Mouse (Mus musculus) c-Kit-positive CD71-positive TER-119-negative erythroid progenitor cells, embryonic 14.5 days (primary cell): Measurements from ENCODE around the gene Tmem56.

Experiments used
- DNase-seq: peaks from one replicate; pipeline ENCODE4 v3.0.0-alpha.2; 2013; ENCODE audit warnings: low read depth

Gene Tmem56

GRCm38 (mm10) chr3:121277557-121277956, 5.3 kb downstream of the Tmem56 start:
- no peak for DNase-seq

DNA sequence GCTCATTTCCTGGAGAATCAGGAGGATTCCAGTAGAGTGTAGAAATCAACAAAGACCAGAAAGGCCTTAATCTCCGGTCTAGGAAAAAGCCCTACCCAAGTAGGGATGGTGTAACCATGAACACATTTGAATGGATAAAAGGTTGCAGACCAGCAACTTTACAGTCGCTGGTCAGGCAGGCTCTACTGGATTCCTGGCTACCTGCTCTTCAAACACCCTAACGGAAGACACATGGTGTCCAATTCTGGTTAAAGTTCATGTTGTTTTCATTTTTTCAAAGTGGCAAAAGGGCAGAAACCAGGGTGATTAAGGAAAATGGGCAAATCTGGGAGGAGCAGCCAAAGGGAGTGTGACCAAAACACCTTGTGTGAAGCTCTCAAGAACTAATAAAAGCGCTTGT, 5.9 kb downstream of the Tmem56 start:
- no peak for DNase-seq

DNA sequence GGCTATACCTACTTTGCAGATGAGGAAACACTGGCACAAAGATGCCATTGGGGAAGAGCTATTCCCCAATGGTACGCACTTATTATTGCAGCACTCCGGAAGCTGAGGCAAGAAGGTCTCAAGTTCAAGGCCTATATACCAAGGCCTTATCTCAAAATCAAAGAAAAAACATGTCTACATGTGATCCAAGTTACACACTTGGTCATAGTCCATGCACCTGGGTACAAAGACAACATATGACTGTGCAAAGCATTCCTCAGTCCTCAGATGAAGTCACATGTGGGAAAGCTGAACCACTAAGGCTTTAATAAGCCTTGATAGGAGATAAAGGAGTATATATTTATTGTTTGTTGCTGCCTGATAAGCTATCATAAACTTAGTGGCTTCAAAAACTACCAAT, 8.9 kb downstream of the Tmem56 start:
- DNase-seq: no peak

- no peak for DNase-seq
Observed at GRCm38 (mm10) chr3:121272577-121272976, 10.3 kb downstream of the Tmem56 start.

- no peak for DNase-seq
Observed at GRCm38 (mm10) chr3:121267283-121267682, 15.6 kb downstream of the Tmem56 start.

DNA sequence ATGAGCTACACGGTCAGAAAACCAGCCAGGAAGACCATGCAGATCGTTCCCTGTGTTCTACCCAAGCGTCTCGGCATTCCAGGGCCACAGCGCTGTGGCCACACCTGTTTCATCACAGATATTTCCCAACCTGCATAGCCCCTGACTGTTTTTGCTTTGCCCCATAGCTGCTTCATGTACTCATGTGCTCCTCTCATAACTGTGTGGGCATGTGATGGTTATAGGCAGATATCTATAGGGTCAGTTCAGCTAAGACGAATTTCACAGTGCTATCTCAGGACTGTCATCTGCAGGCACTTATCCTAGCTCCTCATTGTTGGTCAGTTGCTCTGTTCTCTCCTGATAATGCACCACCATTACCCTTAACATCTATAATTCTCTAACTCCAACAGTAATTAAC, 18.7 kb downstream of the Tmem56 start:
- peak; percentile 73 for DNase-seq

DNA sequence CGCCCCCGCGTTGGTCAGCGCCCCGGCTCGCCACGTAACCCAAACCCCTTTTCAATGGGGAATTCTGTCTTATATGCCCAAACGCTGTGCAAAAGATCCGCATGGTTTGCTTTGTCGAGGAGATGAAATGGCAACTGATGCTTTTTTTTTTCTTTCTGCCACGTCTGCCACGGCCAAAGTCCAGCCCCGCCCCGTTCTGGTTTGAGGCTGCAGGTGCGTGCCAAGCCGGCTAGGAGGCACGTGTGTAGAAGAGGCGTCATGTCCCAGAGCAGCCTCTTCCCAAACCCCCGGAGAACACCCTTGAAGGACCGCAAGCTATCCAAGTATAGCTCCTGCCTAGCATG, 19.7 kb downstream of the Tmem56 start:
- DNase-seq: peak; percentile 69

DNA sequence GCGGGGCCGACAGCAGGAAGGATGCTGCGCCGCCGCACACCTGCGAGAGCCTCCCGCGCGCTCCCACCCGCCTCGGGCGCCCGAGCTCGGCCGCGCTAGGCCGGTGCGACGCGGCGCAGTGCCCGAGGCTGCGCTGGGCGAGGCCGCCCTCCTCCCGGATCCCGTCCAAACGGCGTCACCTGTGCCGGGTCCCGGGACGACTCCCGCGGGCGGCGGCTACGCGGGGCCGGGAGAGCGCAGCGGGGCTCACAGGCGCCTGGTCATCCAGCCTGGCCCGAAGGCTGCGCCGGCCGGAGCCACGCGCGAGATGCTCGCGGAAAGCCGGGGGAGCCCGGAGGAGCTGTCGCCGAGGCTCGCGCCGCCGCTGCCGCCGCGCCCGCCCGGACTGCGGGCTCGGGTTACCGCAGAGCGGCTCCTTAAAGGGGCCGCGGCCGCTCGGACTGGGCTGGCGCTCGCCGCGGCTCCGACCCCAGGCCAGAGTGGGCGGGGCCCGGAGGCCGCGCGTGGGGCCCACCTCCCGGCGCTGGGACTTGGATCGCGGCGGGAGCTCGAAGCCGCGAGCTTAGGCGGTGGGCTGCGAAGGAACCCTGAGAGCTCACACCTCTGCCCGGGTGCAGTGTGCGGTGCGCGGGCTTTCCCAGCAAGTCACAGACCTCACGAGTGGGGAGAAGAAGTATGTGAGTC, 20.2 kb downstream of the Tmem56 start:
- DNase-seq: no peak

GRCm38 (mm10) chr3:121261939-121262520, 20.9 kb downstream of the Tmem56 start:
- no peak for DNase-seq

DNA sequence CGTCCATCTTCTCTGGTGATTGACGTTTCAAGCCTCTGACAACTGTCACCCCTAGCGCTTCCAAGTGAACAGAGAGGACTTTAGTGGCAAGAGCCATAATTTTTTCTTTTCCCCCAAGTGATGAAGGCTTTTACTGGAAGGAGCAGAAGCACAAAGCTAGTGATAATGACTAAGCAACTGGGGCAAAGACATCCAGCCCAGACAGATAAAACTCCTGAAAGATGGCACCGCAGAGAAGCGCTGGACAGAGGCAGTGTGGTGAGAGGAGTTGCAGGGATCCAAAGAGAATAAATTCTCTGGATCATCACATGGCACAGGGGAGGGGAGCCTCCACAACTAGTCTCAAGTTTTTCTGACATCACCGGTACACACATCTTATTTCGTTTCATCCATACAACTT, 21.6 kb downstream of the Tmem56 start:
- no peak for DNase-seq

DNA sequence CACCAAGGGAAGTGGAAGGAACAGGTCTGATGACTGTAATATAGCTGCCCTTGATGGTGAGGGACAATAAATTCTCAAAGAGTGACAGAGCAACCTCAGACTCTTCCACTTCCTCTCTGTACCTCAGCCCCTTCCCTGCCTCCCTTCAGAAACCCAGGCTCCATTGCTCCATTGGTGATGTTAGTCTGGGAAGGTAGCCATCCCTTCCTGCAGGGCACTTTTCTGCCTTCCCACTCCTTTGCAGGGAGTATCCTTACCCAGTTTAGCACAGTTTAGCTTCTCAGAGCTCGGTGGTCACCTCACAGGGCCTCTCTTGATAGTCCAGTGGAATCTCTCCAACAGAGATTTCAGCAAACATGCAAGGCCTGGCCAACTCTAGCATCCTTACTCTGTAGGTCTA, 22.1 kb downstream of the Tmem56 start:
- DNase-seq: no peak

GRCm38 (mm10) chr3:121260041-121260440, 22.9 kb downstream of the Tmem56 start:
- DNase-seq: no peak

DNA sequence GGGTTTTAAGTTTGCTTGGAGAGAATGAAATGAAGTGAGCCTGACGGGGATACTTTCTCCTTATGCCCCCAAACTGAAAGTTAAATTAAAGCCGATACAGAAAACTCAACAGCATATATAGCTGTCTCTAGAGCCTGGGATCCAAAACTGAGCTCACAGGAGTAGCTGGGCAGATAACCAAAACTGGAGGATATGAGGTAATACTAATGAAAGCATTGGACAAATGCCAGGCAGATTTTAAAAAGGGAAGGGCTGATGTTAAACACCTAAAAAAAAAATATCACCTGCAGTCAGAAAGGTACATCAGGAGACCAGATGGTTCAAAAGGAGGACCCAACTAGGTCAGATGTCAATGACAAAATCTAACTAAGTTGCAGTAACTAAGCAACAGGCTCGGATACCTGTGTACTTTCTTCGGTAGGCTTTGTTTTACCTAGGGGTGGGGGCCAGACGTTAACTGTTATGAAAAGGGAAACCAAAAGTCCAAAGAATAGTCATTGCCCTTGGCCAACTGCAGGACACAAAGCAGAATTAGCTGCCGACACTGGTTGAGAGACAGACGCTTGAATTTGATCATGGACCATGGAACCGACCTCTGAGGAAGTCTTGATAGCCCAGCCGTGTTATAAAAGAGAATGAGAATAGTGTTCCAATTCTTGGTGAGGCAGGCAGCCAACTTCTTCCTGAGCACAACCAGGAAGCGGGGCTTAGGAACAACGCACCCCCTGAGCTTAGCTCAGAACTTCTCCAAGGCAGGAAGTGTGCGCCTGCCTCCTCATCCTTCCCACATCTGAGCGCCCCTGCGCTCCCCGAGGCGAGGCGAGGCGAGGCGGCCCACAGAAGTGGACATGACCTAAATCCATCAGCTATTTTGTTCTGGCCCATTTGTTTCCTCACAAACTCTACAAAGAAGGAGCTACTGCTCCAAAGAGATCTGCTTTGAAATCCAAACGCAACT, 24.1 kb downstream of the Tmem56 start:
- DNase-seq: no peak

- no peak for DNase-seq
Observed at GRCm38 (mm10) chr3:121257418-121257817, 25.5 kb downstream of the Tmem56 start.

GRCm38 (mm10) chr3:121256131-121256530, 26.8 kb downstream of the Tmem56 start:
- no peak for DNase-seq

DNA sequence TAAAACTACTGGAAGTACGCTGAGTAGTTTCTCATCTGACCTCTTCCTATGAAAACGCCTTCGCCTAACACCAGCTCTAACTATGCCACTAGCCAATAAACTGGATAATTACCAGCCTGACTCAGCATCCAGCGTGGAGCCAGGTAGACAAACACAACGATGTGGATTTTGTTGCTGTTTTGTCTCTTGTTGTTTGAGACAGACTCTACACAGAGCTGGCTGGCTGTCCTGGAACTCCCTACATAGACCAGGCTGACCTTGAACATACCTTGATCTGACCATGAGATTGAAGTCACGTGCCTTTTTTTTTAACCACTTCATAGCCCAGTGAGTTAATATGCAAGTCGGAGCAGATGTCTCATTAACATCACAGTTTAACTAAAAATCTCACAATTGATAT, 27.4 kb downstream of the Tmem56 start:
- no peak for DNase-seq

DNA sequence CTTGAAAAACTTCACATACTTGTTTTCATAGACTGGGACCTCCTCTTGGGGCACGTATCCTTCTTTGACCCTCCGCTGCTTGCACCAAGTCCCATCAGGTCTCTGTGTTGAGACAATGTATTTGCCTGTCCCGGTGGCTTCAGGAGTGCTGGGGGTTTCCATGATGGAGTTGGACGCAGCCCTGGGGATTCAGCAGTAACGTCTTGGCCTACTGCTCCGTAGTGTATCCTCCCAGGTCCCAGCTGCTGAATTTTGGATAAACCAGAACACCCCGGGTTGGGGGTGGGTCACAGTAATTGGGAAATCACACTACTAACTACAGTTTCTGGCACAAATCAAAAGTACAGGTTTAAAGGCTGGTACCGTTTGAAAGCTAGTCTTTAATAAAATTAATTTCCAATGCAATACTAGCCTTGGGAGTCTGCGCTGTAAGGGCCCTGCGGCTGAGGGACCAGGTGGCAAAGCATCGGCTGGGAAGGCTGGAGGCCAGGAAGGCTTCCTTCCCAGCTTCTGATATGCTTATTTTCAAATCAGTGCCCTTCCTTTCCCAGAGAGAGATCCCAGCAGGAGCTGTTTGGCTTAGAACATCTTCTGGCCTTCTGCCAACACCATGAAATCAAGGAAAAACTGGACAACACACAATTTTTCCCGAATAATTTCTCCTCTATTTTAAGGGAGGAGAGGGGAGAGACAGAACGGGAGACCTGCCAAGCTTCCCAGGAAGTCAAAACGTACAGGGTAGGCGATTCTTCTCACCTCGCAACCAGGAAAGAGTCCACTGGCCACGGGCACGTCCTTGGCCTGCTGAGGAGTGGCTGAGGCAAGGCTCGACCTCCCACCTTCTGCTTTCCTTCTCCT, 32.1 kb downstream of the Tmem56 start:
- DNase-seq: no peak

- DNase-seq: no peak
Observed at GRCm38 (mm10) chr3:121250048-121250447, 32.9 kb downstream of the Tmem56 start.

GRCm38 (mm10) chr3:121242941-121243340, 40.0 kb downstream of the Tmem56 start:
- DNase-seq: no peak

- DNase-seq: no peak
Observed at GRCm38 (mm10) chr3:121242111-121242936, 40.6 kb downstream of the Tmem56 start.

GRCm38 (mm10) chr3:121240362-121241040, 42.4 kb downstream of the Tmem56 start:
- DNase-seq: no peak
